Mouse (Mus musculus) heart, embryonic 15.5 days (tissue): Measurements from ENCODE around the gene Glt1d1. TPM values are rescaled to one million over a fixed set of nuclear protein-coding genes. Genes with fewer than 3 reads are reported as not detected.

Experiments used
- ATAC-seq: fragments of 200-750 bp; cut with Nextera tagmentation; replicated peaks from 2 replicates; pipeline ENCODE4 v1.8.0; 2017; ENCODE audit warnings: low read depth, moderate TSS enrichment; ENCODE audit not compliant: insufficient number of reproducible peaks, insufficient read depth, low FRiP score
- H3K27ac ChIP-seq: fragments of 300-500 bp; sonication (generic); 2 replicates; pipeline ENCODE4 v1.5.1; 2015; ENCODE audit warnings: mild to moderate bottlenecking, inconsistent platforms
- H3K27me3 ChIP-seq: fragments of 300-500 bp; sonication (generic); 2 replicates; pipeline ENCODE4 v1.6.1; 2015; ENCODE audit warnings: inconsistent platforms
- H3K36me3 ChIP-seq: fragments of 300-500 bp; sonication (generic); 2 replicates; pipeline ENCODE4 v1.6.1; 2015; ENCODE audit warnings: mild to moderate bottlenecking, inconsistent platforms
- H3K4me1 ChIP-seq: fragments of 300-500 bp; sonication (generic); replicated peaks from 2 replicates; pipeline ENCODE4 v1.6.1; 2015; ENCODE audit warnings: inconsistent platforms
- H3K4me2 ChIP-seq: fragments of 300-500 bp; sonication (generic); 2 replicates; pipeline ENCODE4 v1.6.1; 2015; ENCODE audit warnings: inconsistent platforms, mild to moderate bottlenecking, moderate library complexity
- H3K4me3 ChIP-seq: fragments of 300-500 bp; sonication (generic); 2 replicates; pipeline ENCODE4 v1.5.1; 2015; ENCODE audit warnings: mild to moderate bottlenecking, inconsistent platforms
- H3K9ac ChIP-seq: fragments of 300-500 bp; sonication (generic); 2 replicates; pipeline ENCODE4 v1.6.1; 2015; ENCODE audit warnings: mild to moderate bottlenecking, inconsistent platforms
- H3K9me3 ChIP-seq: fragments of 300-500 bp; sonication (generic); replicated peaks from 2 replicates; pipeline ENCODE4 v1.6.1; 2016; ENCODE audit warnings: inconsistent platforms
- WGBS: fragments of 180-500 bp; shearing (Covaris S2); methylation state at CpG from one replicate; pipeline ENCODE4 v1.1.7; 2015; ENCODE audit warnings: mixed read lengths; 5-methylcytosine and 5-hydroxymethylcytosine counted together
- polyA plus RNA-seq: library from polyadenylated mRNA; unstranded; fragments of >200 nt; fragmentation: Nextera tagmentation; extraction: Ambion mirVana; gene quantifications from 2 replicates; pipeline ENCODE4 v1.2.1, GENCODE M21; 2015

The Glt1d1 gene
- polyA plus RNA-seq, 1 experiment from 2014 or later: not detected

DNA sequence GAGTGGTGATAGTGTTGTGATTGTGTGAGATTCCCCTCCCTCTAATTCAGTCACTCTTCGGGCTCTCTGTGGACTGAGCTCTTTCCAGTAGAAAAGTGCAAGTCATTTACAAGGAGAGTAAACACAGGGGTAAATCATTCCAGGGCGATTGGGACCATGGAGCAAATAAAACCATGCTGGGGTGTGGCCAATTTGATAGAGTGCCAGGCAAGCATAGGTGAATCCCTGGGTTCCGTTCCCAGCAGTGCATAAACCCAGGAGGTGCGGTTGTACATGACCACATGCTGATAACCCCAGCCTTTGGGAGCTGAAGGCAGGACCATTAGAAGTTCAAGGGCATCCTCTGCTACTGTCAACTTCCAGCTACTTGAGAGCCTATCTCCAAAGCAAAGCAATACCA, 1.1 kb downstream of the Glt1d1 start:
- H3K27ac ChIP-seq: no peak overlapping the region
- no peaks in the 10 kb centered on the region for H3K36me3 ChIP-seq
- H3K4me1 ChIP-seq: peaks cover 7% of the 10 kb centered on the region
- H3K4me3 ChIP-seq: no peak overlapping the region
- ATAC-seq: no peak
- H3K4me2 ChIP-seq: peak overlapping the region; percentile 71; the same call in 1 of the 2 replicates
- H3K9me3 ChIP-seq: no peaks in the 10 kb centered on the region
- peaks cover 41% of the 10 kb centered on the region for H3K27me3 ChIP-seq
- no peak overlapping the region for H3K9ac ChIP-seq
- 20% methylated on average over 4 of the region's 4 CpGs for WGBS

DNA sequence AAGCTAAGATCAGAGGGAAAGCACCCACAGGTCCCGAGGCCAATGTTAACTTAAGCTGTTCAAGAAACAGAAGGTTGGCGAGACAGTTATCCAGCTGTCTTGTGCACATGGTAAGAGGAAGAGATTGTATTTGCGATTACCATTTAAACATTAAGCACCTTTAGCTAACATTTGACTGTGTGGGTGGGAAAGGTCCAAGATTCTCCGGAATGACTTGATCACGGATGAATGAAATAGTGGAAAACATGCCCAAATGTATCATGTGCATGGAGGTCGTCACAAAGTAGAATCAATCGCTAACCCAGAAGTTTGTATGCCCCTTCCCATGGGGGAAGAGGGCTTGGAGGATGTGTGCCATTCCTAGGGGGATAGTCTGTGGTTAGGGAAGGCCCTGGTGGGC, 1.6 kb downstream of the Glt1d1 start:
- Histone ChIP-seq H3K4me1 (peaks cover 7% of the 10 kb centered on the region), H3K4me2 (no peak overlapping the region), H3K36me3 (no peaks in the 10 kb centered on the region), H3K27ac (no peak overlapping the region), H3K9me3 (no peaks in the 10 kb centered on the region), H3K9ac (no peak overlapping the region), H3K4me3 (no peak overlapping the region), H3K27me3 (peaks cover 41% of the 10 kb centered on the region)
- no peak for ATAC-seq
- 83% methylated on average over 7 of the region's 7 CpGs for WGBS

DNA sequence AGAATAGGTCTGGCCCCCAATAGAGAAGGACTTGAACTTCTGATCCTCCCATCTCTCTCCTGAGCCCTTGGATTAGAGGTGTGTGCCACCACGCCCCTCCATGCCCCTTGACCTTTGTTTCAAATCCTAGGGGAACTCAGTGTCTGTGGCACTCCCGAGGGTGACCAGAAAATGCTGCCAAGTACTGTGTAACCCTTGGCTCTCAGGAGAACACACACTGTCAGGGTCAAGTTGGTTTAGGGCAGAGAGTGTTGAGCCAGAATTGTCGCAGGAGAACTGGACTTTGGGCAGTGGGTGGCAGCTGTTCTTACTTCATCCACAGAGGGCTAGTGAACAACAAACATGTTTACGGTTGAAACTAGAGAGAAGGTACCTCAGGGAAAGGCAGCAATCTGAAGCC, 5.6 kb downstream of the Glt1d1 start:
- Histone ChIP-seq H3K9ac (no peak overlapping the region), H3K36me3 (no peaks in the 10 kb centered on the region), H3K27me3 (peaks cover 13% of the 10 kb centered on the region), H3K4me1 (peaks cover 1% of the 10 kb centered on the region), H3K9me3 (0 out of 2 replicates have a peak, but pooled peaks cover 7% of the 10 kb centered on the region), H3K4me3 (no peak overlapping the region), H3K27ac (no peak overlapping the region), H3K4me2 (no peak overlapping the region)
- WGBS: 60% methylated on average over 4 of the region's 4 CpGs
- no peak for ATAC-seq

DNA sequence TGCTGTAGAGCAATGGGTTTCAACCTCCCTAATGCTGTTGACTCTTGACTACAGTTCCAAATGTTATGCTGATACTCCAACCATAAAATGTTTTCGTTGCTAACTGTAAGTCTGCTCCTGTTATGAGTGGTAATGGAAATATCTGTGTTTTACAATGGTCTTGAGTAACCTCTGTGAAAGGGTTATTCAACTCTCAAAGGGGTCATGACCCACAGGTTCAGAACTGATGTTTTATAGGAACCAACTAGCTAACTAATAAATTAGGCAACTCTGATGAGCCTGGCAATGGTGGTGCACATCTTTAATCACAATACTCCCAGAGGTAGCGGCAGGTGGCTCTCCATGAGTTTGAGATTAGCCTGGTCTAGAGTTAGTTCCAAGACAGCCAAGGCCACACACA, 6.1 kb downstream of the Glt1d1 start:
- H3K36me3 ChIP-seq: no peaks in the 10 kb centered on the region
- H3K4me3 ChIP-seq: no peak overlapping the region
- H3K4me1 ChIP-seq: no peaks in the 10 kb centered on the region
- 0 out of 2 replicates have a peak, but pooled peaks cover 7% of the 10 kb centered on the region for H3K9me3 ChIP-seq
- H3K27ac ChIP-seq: no peak overlapping the region
- ATAC-seq: no peak
- peaks cover 8% of the 10 kb centered on the region for H3K27me3 ChIP-seq
- H3K4me2 ChIP-seq: no peak overlapping the region
- no peak overlapping the region for H3K9ac ChIP-seq
- 80% methylated on average over 2 of the region's 2 CpGs for WGBS

DNA sequence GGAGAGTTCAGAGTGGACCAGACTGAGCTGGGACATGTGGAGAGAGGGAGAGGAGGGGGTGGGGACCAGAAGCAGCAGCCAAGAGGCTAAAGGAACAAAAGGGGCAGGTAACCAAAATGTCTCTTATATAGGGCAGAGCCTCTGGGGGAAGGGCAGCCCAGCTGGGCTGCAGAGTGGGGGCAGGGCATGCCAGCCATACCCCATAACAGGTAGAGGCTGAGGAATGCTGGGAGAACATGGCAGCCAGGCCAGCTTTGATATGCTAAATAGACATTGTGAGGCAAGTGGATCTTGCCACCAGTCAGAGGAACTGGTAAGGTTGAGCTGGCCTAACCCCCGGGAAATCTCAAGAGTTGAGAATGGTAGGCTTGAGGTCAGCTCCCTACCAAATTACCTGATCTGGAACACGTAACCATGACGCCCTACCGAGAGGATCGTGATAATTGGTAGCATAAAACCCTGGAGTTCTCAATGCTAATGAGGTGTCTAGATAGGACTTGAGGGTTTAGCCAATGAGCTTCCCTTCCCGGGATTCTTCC, 7.1 kb downstream of the Glt1d1 start:
- no peak overlapping the region for H3K9ac ChIP-seq
- no peaks in the 10 kb centered on the region for H3K27me3 ChIP-seq
- no peaks in the 10 kb centered on the region for H3K4me1 ChIP-seq
- WGBS: 73% methylated on average over 6 of the region's 6 CpGs
- ATAC-seq: no peak
- no peak overlapping the region for H3K4me2 ChIP-seq
- 0 out of 2 replicates have a peak, but pooled peaks cover 7% of the 10 kb centered on the region for H3K9me3 ChIP-seq
- H3K36me3 ChIP-seq: no peaks in the 10 kb centered on the region
- H3K4me3 ChIP-seq: no peak overlapping the region
- H3K27ac ChIP-seq: no peak overlapping the region

DNA sequence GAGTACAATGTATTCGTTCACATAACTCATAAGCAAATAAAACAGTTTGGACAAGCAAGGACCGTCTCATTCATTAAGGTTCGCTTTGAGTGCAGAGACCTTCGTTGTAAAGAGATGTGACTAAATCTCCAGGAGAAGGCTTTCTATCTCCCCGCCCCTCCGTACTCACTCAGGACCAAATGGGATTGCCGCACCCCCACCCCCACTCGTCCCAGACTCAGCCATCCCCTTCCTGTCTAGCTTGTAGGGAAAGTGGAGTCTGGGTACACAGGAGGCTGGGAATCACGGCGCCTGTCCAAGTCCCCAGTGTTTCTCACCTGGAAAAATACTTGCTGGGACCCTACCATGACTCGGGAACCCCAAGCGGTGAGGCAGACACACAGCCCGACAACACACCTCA, 7.6 kb downstream of the Glt1d1 start:
- no peak overlapping the region for H3K9ac ChIP-seq
- no peak for ATAC-seq
- H3K36me3 ChIP-seq: no peaks in the 10 kb centered on the region
- no peak overlapping the region for H3K4me2 ChIP-seq
- WGBS: 85% methylated on average over 13 of the region's 13 CpGs
- no peak overlapping the region for H3K4me3 ChIP-seq
- no peaks in the 10 kb centered on the region for H3K27me3 ChIP-seq
- H3K9me3 ChIP-seq: 0 out of 2 replicates have a peak, but pooled peaks cover 7% of the 10 kb centered on the region
- H3K4me1 ChIP-seq: no peaks in the 10 kb centered on the region
- H3K27ac ChIP-seq: no peak overlapping the region

DNA sequence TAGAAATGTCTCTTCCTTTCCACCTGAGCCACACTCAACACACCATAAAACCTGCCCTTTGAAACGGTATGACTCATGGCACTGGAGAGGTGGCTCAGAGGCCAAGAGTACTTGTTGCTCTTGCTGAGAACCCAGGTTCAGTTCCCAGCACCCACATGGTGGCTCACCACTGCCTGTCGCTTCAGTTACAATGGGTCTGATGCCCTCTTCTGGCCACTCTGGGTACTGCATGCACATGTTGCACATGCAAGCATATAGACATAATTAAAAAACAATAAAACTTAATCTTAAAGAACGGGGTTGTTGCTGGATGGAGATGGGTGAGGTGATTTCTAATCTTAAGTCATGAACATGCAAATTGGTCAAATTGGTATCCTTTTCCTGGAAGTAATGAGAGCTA, 8.3 kb downstream of the Glt1d1 start:
- ATAC-seq: no peak
- Histone ChIP-seq H3K9me3 (0 out of 2 replicates have a peak, but pooled peaks cover 7% of the 10 kb centered on the region), H3K9ac (no peak overlapping the region), H3K4me1 (no peaks in the 10 kb centered on the region), H3K27me3 (no peaks in the 10 kb centered on the region), H3K27ac (no peak overlapping the region), H3K4me3 (no peak overlapping the region), H3K36me3 (no peaks in the 10 kb centered on the region), H3K4me2 (no peak overlapping the region)
- WGBS: 85% methylated on average over 3 of the region's 3 CpGs

DNA sequence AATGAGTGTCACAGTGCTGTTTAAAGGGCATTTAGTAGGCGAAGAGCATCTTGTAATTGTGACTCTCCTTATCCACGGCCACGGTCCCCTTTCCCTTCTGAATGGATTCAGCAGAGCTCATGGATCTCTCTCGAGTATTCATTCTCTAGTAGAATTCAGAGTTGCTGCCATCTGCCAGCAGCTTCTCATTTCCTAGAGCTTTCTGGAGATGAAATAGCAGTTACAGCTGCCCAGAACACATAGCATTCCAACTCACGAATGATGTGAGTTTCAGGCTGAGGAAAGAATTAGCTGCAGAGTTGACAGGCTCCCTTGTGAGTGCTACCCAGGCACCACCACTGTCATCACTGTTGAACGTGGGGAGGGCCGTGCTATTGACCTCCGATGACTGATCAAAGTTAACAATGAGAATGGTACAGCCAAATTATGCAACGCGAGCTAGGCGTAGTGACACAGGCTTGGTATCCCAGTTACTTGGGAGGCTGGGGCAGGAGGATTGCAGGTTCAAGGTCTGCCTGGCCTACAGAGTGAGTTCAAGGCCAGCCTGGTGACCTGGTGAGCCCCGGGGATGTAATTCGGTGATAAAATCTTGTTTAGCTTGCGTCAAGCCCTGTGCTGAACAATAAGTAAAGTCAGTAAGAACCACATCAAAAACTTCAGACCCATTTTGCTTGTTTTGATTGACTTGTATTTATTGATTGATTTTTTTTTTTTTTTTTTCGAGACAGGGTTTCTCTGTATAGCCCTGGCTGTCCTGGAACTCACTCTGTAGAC, 9.3 kb downstream of the Glt1d1 start:
- no peak overlapping the region for H3K27ac ChIP-seq
- no peak overlapping the region for H3K9ac ChIP-seq
- no peak overlapping the region for H3K4me3 ChIP-seq
- no peak for ATAC-seq
- no peaks in the 10 kb centered on the region for H3K36me3 ChIP-seq
- no peak overlapping the region for H3K4me2 ChIP-seq
- 0 out of 2 replicates have a peak, but pooled peaks cover 7% of the 10 kb centered on the region for H3K9me3 ChIP-seq
- H3K4me1 ChIP-seq: no peaks in the 10 kb centered on the region
- H3K27me3 ChIP-seq: no peaks in the 10 kb centered on the region
- WGBS: 84% methylated on average over 15 of the region's 15 CpGs

DNA sequence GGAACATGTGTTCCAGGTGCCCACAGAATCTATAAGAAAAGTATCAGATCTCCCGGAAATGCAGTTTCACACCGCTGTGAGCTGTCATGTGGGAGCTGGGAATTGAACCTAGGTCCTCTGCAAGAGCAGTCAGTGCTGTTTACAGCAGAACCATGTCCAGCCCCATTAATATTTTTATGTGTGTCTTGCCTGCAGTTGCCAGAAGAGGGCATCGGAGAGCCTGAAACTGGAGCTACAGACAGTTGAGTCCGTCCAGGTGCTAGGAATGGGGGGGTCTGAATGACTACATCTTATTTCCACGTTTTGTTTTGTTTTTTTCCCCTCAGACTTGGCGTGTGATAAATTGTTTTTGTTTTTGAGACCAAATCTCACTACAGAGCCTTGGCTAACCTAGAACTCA, 16.0 kb downstream of the Glt1d1 start:
- H3K27me3 ChIP-seq: no peaks in the 10 kb centered on the region
- WGBS: 67% methylated on average over 6 of the region's 6 CpGs
- H3K4me1 ChIP-seq: no peaks in the 10 kb centered on the region

DNA sequence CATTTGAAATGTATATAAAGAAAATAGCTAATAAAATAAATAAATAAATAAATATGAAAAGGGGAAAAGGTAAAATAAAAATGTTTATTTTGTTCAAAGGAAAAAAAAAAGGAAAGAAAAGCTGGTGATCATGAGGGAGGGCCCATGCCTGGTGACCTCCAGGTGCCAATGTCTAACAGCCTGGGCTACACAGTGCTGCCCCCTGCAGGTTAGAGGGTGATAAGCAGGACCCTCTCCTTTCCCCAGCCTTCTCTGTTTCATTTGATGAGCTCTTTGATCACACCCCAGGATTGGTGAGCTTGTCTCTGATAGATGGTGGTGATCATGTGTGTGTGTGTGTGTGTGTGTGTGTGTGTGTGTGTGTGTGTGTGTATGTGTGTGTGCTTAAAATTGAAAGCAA, 17.0 kb downstream of the Glt1d1 start:
- Histone ChIP-seq H3K27ac (no peak overlapping the region), H3K4me3 (no peak overlapping the region), H3K4me1 (no peaks in the 10 kb centered on the region), H3K27me3 (no peaks in the 10 kb centered on the region), H3K9me3 (no peaks in the 10 kb centered on the region), H3K4me2 (no peak overlapping the region), H3K9ac (no peak overlapping the region), H3K36me3 (no peaks in the 10 kb centered on the region)
- ATAC-seq: no peak

More for the DNA sequence above, 16.0 kb downstream of the Glt1d1 start:
- no peak for ATAC-seq
- Histone ChIP-seq H3K36me3 (no peaks in the 10 kb centered on the region), H3K9ac (no peak overlapping the region), H3K4me3 (no peak overlapping the region), H3K4me2 (no peak overlapping the region), H3K9me3 (no peaks in the 10 kb centered on the region), H3K27ac (no peak overlapping the region)

DNA sequence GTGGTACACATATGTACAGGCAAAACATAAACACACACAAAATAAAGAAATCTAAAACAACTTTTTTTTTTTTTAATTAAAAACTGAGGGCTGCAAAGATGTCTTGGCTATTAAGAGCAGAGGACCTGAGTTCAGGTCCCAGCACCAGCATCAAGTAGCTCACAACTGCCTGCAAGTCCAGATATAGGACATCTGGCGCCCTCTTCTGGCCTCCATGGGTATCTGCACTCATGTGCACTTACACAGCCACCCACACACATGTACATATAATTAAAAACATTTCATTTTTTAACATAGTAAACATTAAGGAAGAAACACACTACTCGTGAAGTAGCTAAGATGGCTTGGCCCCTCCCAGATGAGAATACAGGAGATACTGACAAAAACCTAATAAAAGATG, 26.2 kb downstream of the Glt1d1 start:
- Histone ChIP-seq H3K36me3 (no peaks in the 10 kb centered on the region), H3K4me1 (no peaks in the 10 kb centered on the region), H3K9ac (no peak overlapping the region), H3K27ac (no peak overlapping the region), H3K4me3 (no peak overlapping the region), H3K4me2 (no peak overlapping the region), H3K9me3 (no peaks in the 10 kb centered on the region), H3K27me3 (no peaks in the 10 kb centered on the region)
- 65% methylated on average over 2 of the region's 2 CpGs for WGBS
- no peak for ATAC-seq

DNA sequence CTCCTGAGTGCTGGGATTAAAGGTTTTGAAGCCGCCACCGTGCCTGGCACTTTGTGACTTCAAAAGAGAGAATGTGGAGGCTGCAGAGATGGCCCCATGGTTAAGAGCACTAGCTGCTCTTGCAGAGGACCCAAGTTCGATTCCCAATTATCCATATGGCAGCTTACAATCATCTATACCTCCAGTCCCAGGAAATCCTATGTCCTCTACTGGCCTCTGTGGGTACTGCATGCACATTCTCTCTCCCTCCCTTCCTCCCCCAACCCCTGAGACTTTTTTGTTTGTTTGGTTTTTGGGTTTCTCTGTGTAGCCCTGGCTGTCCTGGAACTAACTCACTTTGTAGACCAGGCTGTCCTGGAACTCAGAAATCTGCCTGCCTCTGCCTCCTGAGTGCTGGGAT, 27.2 kb downstream of the Glt1d1 start:
- ATAC-seq: no peak
- no peaks in the 10 kb centered on the region for H3K9me3 ChIP-seq
- H3K4me2 ChIP-seq: no peak overlapping the region
- no peak overlapping the region for H3K9ac ChIP-seq
- H3K27ac ChIP-seq: no peak overlapping the region
- no peaks in the 10 kb centered on the region for H3K27me3 ChIP-seq
- 70% methylated on average over 3 of the region's 3 CpGs for WGBS
- no peaks in the 10 kb centered on the region for H3K36me3 ChIP-seq
- H3K4me1 ChIP-seq: no peaks in the 10 kb centered on the region
- H3K4me3 ChIP-seq: no peak overlapping the region
